Mouse (Mus musculus) splenic B cell, adult 2 months (primary cell): ENCODE data around the gene Malsu1.

Source experiments
- DNase-seq: peaks from one replicate; pipeline ENCODE4 v3.0.0-alpha.2; 2011; ENCODE audit warnings: low read depth, low spot score
- H3K27me3 ChIP-seq: 2 replicates; pipeline ENCODE4 v1.6.1; 2012; ENCODE audit warnings: mild to moderate bottlenecking, low read length, moderate library complexity, mixed read lengths; ENCODE audit not compliant: control insufficient read depth, poor library complexity, insufficient read depth, severe bottlenecking
- H3K36me3 ChIP-seq: 2 replicates; pipeline ENCODE4 v1.6.1; 2012; ENCODE audit warnings: mild to moderate bottlenecking, low read length, moderate library complexity, mixed read lengths; ENCODE audit not compliant: control insufficient read depth, poor library complexity, insufficient read depth, severe bottlenecking

Gene Malsu1

DNA sequence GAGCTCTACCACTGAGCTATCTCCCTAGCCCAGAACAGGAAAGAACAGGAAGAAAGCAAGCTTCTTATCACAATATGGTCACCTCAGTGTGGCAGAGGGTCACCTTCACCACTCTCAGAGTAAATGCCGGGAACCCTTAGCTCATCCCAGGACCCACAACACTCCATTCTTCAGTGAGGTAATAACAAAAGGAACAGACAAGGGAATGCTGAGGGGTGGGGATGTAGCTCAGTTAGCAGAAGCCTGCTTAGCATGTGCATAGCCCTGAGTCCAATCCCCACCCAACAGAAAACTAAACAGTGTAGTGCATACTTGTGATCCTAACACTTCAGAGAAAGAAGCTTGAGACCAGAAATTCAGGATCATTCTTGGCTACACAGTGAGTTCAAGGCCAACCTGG, 25.5 kb downstream of the Malsu1 start:
- DNase-seq = no peak
- no peaks in the 10 kb centered on the region for H3K27me3 ChIP-seq
- peaks cover 3% of the 10 kb centered on the region; the same call in 1 of the 2 replicates for H3K36me3 ChIP-seq

DNA sequence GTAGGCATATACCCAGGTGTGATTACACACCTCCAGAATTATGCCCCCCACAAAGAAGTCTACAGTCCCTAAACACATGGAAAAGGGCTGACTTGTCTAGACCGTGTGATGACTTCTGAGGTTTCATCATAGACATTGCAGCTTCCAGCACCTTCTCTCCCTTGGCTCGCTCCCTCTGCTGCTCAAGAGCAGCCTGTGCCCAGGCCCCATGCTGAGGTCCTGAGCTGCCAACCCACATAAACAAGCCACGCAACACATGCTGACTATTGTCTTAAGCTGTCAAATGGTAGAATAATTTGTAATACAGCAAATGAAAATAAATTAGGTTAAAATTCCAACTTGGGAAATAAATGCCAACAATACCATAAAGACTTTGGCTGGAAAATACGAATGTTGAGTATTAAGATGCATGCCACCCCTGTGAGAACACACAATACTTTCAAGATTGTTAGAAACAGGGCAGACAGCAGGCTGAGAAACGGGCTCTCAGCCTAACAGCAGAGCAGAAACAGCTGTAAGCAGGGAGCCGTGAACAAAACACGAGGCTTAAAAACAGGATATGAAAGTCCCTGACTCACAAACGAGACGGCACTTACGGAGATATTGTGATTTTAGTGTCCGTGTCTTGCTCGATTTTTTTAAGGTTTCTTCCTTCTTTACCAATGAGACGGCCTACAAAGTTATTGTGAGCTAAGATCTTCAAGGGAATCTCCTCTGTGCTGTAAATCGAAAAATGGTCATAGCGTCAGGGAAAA, 33.3 kb downstream of the Malsu1 start:
- DNase-seq = peak; percentile 61
- Histone ChIP-seq H3K27me3 (no peaks in the 10 kb centered on the region), H3K36me3 (no peaks in the 10 kb centered on the region)

DNA sequence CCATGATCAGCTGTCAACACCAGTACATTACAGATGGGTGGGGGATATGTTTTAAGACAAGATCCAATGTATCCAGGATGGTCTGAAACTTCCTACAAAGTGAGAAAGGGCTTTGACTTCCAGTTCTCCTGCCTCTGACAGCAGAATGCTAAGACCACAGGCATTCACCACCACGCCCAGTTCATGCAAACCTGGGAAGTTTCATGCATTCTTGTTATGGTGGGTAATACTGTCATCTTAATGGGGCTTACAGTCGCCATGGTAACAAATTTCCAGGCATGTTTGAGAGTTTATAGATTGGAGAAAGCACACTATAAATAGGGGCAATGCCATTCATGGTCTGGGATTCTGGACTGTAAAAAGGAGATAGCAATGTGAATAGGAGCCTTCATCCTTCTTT, 35.6 kb downstream of the Malsu1 start:
- DNase-seq = no peak
- no peaks in the 10 kb centered on the region for H3K27me3 ChIP-seq

DNA sequence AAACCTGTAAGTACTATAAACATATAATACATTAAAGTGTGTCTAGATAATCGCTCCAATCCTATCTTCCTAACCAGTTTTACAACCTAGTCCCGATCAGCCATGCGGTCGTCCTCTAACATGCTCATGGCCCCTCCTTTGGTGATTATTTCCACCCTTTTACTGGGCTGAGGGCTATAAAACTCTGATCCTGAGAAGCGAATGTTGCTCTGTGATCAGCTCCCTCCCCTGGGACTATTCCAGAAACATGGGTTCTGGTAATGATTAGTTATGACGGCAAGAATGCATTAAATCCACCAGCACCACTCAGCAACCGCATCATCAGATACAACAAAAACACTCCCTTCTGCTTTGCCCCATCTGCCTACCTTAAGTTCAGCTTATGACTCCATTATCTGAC, 40.3 kb downstream of the Malsu1 start:
- H3K36me3 ChIP-seq = no peaks in the 10 kb centered on the region
- no peak for DNase-seq

More for the DNA sequence above, 35.6 kb downstream of the Malsu1 start:
- no peaks in the 10 kb centered on the region for H3K36me3 ChIP-seq

DNA sequence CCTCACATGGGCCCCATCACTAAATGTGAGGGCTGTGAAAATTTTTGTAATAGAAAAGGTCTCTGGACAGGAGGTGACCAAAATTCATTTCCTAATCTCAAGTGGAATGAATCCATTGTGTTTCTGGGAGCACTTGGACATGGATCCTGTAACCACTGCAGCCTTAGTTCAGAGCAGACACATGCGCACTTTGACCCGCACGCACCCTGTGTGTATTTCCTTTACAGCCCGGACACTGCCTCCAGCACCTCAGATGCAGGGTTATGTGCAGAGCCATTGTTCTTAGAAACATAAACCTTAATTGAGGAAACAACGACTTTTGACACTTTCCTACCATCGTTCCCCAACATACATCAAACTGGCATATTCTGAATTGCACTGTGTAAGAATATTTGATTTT, 40.9 kb downstream of the Malsu1 start:
- no peak for DNase-seq
- no peaks in the 10 kb centered on the region for H3K36me3 ChIP-seq
- no peaks in the 10 kb centered on the region for H3K27me3 ChIP-seq

More for the DNA sequence above, 40.3 kb downstream of the Malsu1 start:
- H3K27me3 ChIP-seq = no peaks in the 10 kb centered on the region

DNA sequence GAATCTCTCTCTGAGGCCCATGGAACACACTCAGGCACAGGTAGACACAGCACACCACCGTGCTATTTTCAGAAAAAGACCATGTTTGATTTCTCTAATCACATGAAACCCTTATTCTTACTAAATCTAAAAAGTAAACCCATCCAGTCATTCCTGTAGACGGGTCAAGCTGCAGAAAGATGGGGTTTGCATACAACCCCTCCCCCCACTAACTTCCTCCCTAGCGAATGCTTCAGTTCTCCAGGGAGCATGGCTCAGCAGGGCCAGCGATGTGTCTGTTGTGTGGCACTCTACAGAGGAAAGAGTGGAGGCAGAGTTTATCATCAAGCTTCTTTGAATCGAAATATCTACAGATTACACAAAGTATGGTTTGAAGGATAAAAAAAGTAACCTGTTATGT, 42.0 kb downstream of the Malsu1 start:
- peak; percentile 14 for DNase-seq
- no peaks in the 10 kb centered on the region for H3K27me3 ChIP-seq
- no peaks in the 10 kb centered on the region for H3K36me3 ChIP-seq

DNA sequence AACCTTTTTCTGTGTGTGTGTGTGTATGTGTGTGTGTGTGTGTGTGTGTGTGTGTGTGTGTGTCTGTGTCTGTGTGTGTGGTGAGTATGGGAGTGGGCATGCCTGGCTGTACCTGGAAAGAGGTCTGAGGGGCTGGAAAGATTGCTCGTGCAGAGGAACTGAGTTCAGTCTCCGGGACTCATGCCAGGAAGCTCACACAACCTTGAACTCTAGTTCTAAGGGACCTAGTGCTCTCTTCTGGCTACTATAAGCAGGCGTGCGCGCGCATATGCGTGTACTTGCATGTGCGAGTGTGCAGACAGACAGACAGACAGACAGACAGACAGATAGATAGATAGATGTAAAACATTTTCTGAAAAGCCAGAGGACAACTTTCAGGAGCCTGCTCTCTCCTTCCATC, 42.6 kb downstream of the Malsu1 start:
- no peak for DNase-seq
- Histone ChIP-seq H3K27me3 (no peaks in the 10 kb centered on the region), H3K36me3 (no peaks in the 10 kb centered on the region)

DNA sequence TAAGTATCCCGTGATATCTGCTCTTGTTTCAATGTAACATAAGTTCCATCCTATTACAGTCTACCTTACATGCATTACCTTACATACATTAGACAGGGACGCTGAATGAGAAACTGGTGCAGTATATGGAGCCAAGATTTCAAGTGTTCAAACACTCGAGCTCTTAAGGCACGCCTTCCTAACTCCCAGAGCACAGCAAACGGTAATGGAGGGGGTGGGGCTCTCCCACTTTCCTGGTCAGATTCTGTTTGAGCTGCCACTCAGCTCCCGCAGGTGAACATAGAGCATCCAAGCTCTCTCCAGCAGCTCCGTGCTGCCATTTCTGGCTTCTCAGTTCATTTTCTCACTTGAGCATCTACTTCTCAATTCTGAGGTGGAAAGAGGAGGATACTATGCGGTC, 44.9 kb downstream of the Malsu1 start:
- Histone ChIP-seq H3K27me3 (no peaks in the 10 kb centered on the region), H3K36me3 (no peaks in the 10 kb centered on the region)
- no peak for DNase-seq

DNA sequence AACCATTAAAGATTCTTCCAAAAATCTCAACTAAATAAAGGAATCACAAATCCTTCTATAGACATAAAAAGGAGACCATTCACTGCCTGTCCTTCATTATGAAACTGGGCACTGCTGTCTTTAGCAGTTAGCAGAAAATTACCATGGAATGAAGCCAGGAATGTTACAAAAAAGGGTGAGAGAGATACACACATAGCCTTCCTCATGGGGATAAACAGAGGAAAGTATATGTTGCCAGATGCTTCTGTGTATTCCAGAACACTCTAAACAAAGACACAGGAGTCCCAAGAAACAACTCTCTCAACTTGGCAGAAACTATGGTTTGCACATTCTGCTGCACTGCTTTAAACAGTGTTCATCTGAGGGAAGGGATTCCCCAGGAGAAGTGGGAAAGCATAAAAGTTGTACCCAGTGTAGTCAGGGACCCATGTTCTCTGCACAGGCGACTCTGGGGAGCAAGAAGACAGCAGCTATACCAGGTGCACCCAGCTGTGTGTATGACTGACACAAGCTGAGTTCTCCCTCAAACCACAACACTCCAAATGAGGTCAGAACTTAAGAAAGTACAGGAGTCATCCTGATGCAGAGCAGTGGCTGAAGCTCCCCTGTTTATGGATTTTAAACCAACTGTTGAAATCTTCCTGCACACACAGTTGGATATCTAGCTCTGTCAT, 46.0 kb downstream of the Malsu1 start:
- no peaks in the 10 kb centered on the region for H3K27me3 ChIP-seq
- no peak for DNase-seq
- no peaks in the 10 kb centered on the region for H3K36me3 ChIP-seq

DNA sequence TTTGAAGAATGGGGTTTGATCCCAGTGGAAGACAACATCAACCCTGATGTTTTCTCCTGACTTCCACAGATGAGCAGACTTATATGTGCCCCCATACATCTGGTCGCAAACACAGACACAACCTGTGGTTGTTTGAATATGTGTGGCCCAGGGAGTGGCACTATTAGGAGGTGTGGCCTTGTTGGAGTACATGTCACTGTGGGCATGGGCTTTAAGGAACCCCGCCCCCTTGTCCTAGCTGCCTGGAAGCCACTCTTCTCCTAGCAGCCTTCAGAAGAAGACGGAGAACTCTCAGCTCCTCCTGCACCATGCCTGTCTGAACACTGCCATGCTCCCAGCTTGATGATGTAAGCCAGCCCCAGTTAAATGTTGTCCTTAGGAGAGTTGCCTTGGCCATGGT, 46.8 kb downstream of the Malsu1 start:
- no peaks in the 10 kb centered on the region for H3K27me3 ChIP-seq
- H3K36me3 ChIP-seq = no peaks in the 10 kb centered on the region
- no peak for DNase-seq

DNA sequence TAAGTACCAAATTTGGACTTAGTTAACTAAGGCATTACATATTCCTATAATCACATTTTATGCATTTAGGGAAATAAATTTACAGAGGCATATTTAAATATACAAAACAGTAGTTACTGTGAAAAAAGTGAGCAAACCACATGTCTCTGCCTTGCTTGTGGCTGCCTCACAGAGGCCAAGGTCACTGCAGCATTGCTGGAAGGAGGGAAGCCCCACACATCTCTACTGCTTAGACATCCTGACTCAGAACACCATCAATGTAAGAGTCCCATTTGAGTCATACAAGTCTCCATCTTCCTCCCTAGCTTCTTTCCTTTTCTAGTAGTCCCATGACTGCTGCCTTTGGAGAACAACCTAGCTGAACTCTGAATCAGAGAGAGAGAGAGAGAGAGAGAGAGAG, 56.7 kb downstream of the Malsu1 start:
- H3K36me3 ChIP-seq = no peaks in the 10 kb centered on the region
- no peaks in the 10 kb centered on the region for H3K27me3 ChIP-seq
- no peak for DNase-seq

DNA sequence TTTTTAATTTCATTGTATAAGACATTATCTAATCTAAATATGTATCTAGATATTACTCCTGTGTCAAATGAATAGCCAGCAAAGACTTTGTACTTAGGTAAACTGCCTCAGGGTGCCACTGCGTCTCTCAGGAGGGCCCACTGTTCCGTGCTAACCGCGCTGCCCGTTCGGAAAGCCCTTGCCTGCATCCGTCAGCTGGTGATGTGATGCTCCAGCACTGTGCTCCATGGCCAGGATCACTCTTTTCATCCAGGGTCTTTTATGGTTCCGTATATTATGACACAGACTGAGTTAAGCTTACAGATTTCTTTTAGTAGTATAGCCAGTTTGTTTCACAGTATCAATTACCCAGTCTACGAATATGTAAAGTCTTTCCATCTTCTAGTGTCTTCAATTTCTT, 58.3 kb downstream of the Malsu1 start:
- no peaks in the 10 kb centered on the region for H3K36me3 ChIP-seq
- DNase-seq = no peak
- no peaks in the 10 kb centered on the region for H3K27me3 ChIP-seq

DNA sequence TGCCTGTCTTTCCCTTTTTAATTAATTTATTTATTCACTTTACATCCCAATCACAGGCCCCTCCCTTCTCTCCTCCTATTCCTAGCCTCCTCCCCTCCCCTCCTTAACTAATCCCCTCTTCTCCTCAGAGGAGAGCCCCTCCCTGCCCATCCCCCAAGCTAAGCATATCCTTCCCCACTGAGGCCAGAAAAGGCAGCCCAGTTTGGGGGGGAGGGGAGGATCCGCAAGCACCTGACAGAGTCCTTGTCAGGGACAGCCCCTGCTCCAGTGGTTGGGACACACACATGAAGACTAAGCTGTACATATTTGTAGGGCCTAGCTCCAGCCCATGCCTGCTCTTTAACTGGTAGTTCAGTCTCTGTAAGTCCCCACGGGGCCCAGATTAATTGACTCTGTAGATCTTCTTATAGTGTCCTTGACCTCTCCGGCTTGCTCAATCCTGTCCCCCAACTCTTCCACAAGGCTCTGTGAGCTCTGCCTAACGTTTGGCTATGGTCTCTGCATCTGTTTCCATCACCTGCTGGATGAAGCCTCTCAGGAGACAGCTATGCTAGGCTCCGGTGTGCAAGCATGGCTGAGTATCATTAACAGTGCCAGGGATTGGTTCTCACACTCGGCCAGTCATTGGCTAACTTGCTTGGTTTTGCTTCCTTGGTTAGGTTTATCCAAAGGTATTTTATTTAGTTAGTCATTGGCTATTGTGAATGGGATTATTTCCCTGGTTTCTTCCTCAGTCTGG, 58.9 kb downstream of the Malsu1 start:
- H3K36me3 ChIP-seq = no peaks in the 10 kb centered on the region
- DNase-seq = no peak

More for the DNA sequence above, 58.9 kb downstream of the Malsu1 start:
- no peaks in the 10 kb centered on the region for H3K27me3 ChIP-seq
